Mouse (Mus musculus) heart, embryonic 12.5 days (tissue): Measurements from ENCODE around the gene Slbp. TPM values are rescaled to one million over a fixed set of nuclear protein-coding genes. Genes with fewer than 3 reads are reported as not detected.
A peak's percentile ranks its signal among the peaks of the same experiment; 100 is the strongest.

ENCODE experiments used
- ATAC-seq: fragments of 200-750 bp; cut with Nextera tagmentation; 2 replicates; pipeline ENCODE4 v1.8.0; 2017; ENCODE audit warnings: moderate TSS enrichment, moderate library complexity; ENCODE audit not compliant: insufficient number of reproducible peaks, low FRiP score
- H3K27ac ChIP-seq: fragments of 300-500 bp; sonication (generic); 2 replicates; pipeline ENCODE4 v1.5.1; 2016; ENCODE audit warnings: mild to moderate bottlenecking, moderate library complexity; ENCODE audit not compliant: poor library complexity, severe bottlenecking
- H3K27me3 ChIP-seq: fragments of 300-500 bp; sonication (generic); replicated peaks from 2 replicates; pipeline ENCODE4 v1.6.1; 2016; ENCODE audit warnings: mild to moderate bottlenecking, moderate library complexity
- H3K36me3 ChIP-seq: fragments of 300-500 bp; sonication (generic); 2 replicates; pipeline ENCODE4 v1.6.1; 2016; ENCODE audit warnings: mild to moderate bottlenecking, moderate library complexity
- H3K4me1 ChIP-seq: fragments of 300-500 bp; sonication (generic); replicated peaks from 2 replicates; pipeline ENCODE4 v1.6.1; 2016; ENCODE audit warnings: mild to moderate bottlenecking
- H3K4me2 ChIP-seq: fragments of 300-500 bp; sonication (generic); 2 replicates; pipeline ENCODE4 v1.6.1; 2016; ENCODE audit warnings: mild to moderate bottlenecking, moderate library complexity
- H3K4me3 ChIP-seq: fragments of 300-500 bp; sonication (generic); 2 replicates; pipeline ENCODE4 v1.5.1; 2016; ENCODE audit warnings: mild to moderate bottlenecking
- H3K9ac ChIP-seq: fragments of 300-500 bp; sonication (generic); 2 replicates; pipeline ENCODE4 v1.6.1; 2016; ENCODE audit warnings: mild to moderate bottlenecking, moderate library complexity
- H3K9me3 ChIP-seq: fragments of 300-500 bp; sonication (generic); replicated peaks from 2 replicates; pipeline ENCODE4 v1.6.1; 2016; ENCODE audit warnings: mild to moderate bottlenecking, moderate library complexity
- WGBS: fragments of 180-500 bp; shearing (Covaris S2); methylation state at CpG from one replicate; pipeline ENCODE4 v1.1.7; 2016; 5-methylcytosine and 5-hydroxymethylcytosine counted together
- polyA plus RNA-seq: library from polyadenylated mRNA; unstranded; fragments of >200 nt; fragmentation: Nextera tagmentation; extraction: Ambion mirVana; gene quantifications from 2 replicates; pipeline ENCODE4 v1.2.1, GENCODE M21; 2016

Gene Slbp
- polyA plus RNA-seq, 1 experiment from 2014 or later, result 135 TPM

GRCm38 (mm10) chr5:33627968-33628367, 24.4 kb downstream of the Slbp start:
- ATAC-seq, result no peak
- Histone ChIP-seq H3K27ac (no peak overlapping the region), H3K9me3 (no peaks in the 10 kb centered on the region), H3K9ac (peak overlapping the region; percentile 62; the same call in 1 of the 2 replicates), H3K4me1 (peaks cover 25% of the 10 kb centered on the region), H3K27me3 (no peaks in the 10 kb centered on the region), H3K4me3 (peak overlapping the region; percentile 64), H3K4me2 (peak overlapping the region; percentile 78), H3K36me3 (no peaks in the 10 kb centered on the region)
- WGBS, result 44% methylated on average over 4 of the region's 4 CpGs

- Histone ChIP-seq H3K27ac (no peak overlapping the region), H3K4me2 (no peak overlapping the region), H3K9ac (no peak overlapping the region), H3K27me3 (no peaks in the 10 kb centered on the region), H3K9me3 (no peaks in the 10 kb centered on the region), H3K4me3 (no peak overlapping the region), H3K4me1 (peaks cover 13% of the 10 kb centered on the region), H3K36me3 (no peaks in the 10 kb centered on the region)
- WGBS, result 57% methylated on average over 3 of the region's 3 CpGs
- ATAC-seq, result no peak
Measured at GRCm38 (mm10) chr5:33623766-33624165, 28.6 kb downstream of the Slbp start.

- H3K27ac ChIP-seq, result no peak overlapping the region
- H3K4me3 ChIP-seq, result no peak overlapping the region
- no peak overlapping the region for H3K4me2 ChIP-seq
- no peak overlapping the region for H3K9ac ChIP-seq
- H3K9me3 ChIP-seq, result no peaks in the 10 kb centered on the region
- 93% methylated on average over 2 of the region's 2 CpGs for WGBS
- no peak for ATAC-seq
- peaks cover 7% of the 10 kb centered on the region for H3K4me1 ChIP-seq
- H3K36me3 ChIP-seq, result no peaks in the 10 kb centered on the region
- no peaks in the 10 kb centered on the region for H3K27me3 ChIP-seq
Measured at GRCm38 (mm10) chr5:33622671-33623070, 29.7 kb downstream of the Slbp start.

GRCm38 (mm10) chr5:33614391-33614790, 38.0 kb downstream of the Slbp start:
- 82% methylated on average over 6 of the region's 6 CpGs for WGBS
- no peak for ATAC-seq
- peaks cover 35% of the 10 kb centered on the region for H3K36me3 ChIP-seq

GRCm38 (mm10) chr5:33611795-33612194, 40.6 kb downstream of the Slbp start:
- no peaks in the 10 kb centered on the region for H3K9me3 ChIP-seq
- H3K27ac ChIP-seq, result no peak overlapping the region
- ATAC-seq, result no peak
- no peak overlapping the region for H3K4me2 ChIP-seq
- H3K4me3 ChIP-seq, result no peak overlapping the region
- H3K4me1 ChIP-seq, result peaks cover 5% of the 10 kb centered on the region; the same call in 1 of the 2 replicates
- H3K9ac ChIP-seq, result no peak overlapping the region
- WGBS, result 81% methylated on average over 1 of the region's 1 CpGs
- peaks cover 58% of the 10 kb centered on the region for H3K36me3 ChIP-seq
- H3K27me3 ChIP-seq, result no peaks in the 10 kb centered on the region

More at GRCm38 (mm10) chr5:33614391-33614790, 38.0 kb downstream of the Slbp start:
- Histone ChIP-seq H3K9me3 (no peaks in the 10 kb centered on the region), H3K4me1 (peaks cover 9% of the 10 kb centered on the region; the same call in 1 of the 2 replicates), H3K27ac (no peak overlapping the region), H3K4me3 (no peak overlapping the region), H3K9ac (no peak overlapping the region), H3K4me2 (no peak overlapping the region), H3K27me3 (no peaks in the 10 kb centered on the region)

- Histone ChIP-seq H3K9ac (no peak overlapping the region), H3K9me3 (no peaks in the 10 kb centered on the region), H3K4me1 (no peaks in the 10 kb centered on the region), H3K4me2 (no peak overlapping the region), H3K27me3 (no peaks in the 10 kb centered on the region), H3K4me3 (no peak overlapping the region), H3K36me3 (peaks cover 65% of the 10 kb centered on the region), H3K27ac (no peak overlapping the region)
- no peak for ATAC-seq
- 86% methylated on average over 1 of the region's 1 CpGs for WGBS
Measured at GRCm38 (mm10) chr5:33609226-33609625, 43.1 kb downstream of the Slbp start.

GRCm38 (mm10) chr5:33607434-33607833, 44.9 kb downstream of the Slbp start:
- H3K4me3 ChIP-seq, result no peak overlapping the region
- H3K9me3 ChIP-seq, result no peaks in the 10 kb centered on the region
- H3K4me1 ChIP-seq, result no peaks in the 10 kb centered on the region
- H3K36me3 ChIP-seq, result peaks cover 61% of the 10 kb centered on the region
- ATAC-seq, result no peak
- WGBS, result 96% methylated on average over 15 of the region's 15 CpGs
- no peak overlapping the region for H3K4me2 ChIP-seq
- no peak overlapping the region for H3K9ac ChIP-seq
- H3K27me3 ChIP-seq, result no peaks in the 10 kb centered on the region
- no peak overlapping the region for H3K27ac ChIP-seq

- Histone ChIP-seq H3K4me2 (no peak overlapping the region), H3K9ac (no peak overlapping the region), H3K36me3 (peaks cover 59% of the 10 kb centered on the region), H3K27ac (no peak overlapping the region), H3K4me1 (no peaks in the 10 kb centered on the region), H3K4me3 (no peak overlapping the region), H3K27me3 (no peaks in the 10 kb centered on the region), H3K9me3 (no peaks in the 10 kb centered on the region)
- 83% methylated on average over 7 of the region's 7 CpGs for WGBS
- no peak for ATAC-seq
Measured at GRCm38 (mm10) chr5:33606631-33607030, 45.7 kb downstream of the Slbp start.

GRCm38 (mm10) chr5:33605314-33605713, 47.1 kb downstream of the Slbp start:
- H3K9ac ChIP-seq, result no peak overlapping the region

GRCm38 (mm10) chr5:33593620-33594019, 58.8 kb downstream of the Slbp start:
- ATAC-seq, result no peak
- 37% methylated on average over 2 of the region's 2 CpGs for WGBS
- Histone ChIP-seq H3K9me3 (no peaks in the 10 kb centered on the region), H3K36me3 (peaks cover 11% of the 10 kb centered on the region; the same call in 1 of the 2 replicates), H3K4me3 (no peak overlapping the region), H3K4me2 (no peak overlapping the region), H3K27ac (no peak overlapping the region), H3K9ac (no peak overlapping the region), H3K4me1 (no peaks in the 10 kb centered on the region), H3K27me3 (peaks cover 3% of the 10 kb centered on the region; the same call in 1 of the 2 replicates)

More at GRCm38 (mm10) chr5:33605314-33605713, 47.1 kb downstream of the Slbp start:
- peaks cover 62% of the 10 kb centered on the region for H3K36me3 ChIP-seq
- no peak overlapping the region for H3K4me2 ChIP-seq
- H3K4me3 ChIP-seq, result no peak overlapping the region
- no peak overlapping the region for H3K27ac ChIP-seq
- ATAC-seq, result no peak
- no peaks in the 10 kb centered on the region for H3K9me3 ChIP-seq
- no peaks in the 10 kb centered on the region for H3K27me3 ChIP-seq
- 78% methylated on average over 5 of the region's 5 CpGs for WGBS
- H3K4me1 ChIP-seq, result no peaks in the 10 kb centered on the region

- H3K4me3 ChIP-seq, result no peak overlapping the region
- no peaks in the 10 kb centered on the region for H3K4me1 ChIP-seq
- WGBS, result 67% methylated on average over 5 of the region's 5 CpGs
- peak; percentile 60 for ATAC-seq
- peaks cover 6% of the 10 kb centered on the region; the same call in 1 of the 2 replicates for H3K27me3 ChIP-seq
- H3K27ac ChIP-seq, result no peak overlapping the region
- H3K36me3 ChIP-seq, result no peaks in the 10 kb centered on the region
- no peaks in the 10 kb centered on the region for H3K9me3 ChIP-seq
- no peak overlapping the region for H3K9ac ChIP-seq
- H3K4me2 ChIP-seq, result no peak overlapping the region
Measured at GRCm38 (mm10) chr5:33589221-33589888, 63.0 kb downstream of the Slbp start.

GRCm38 (mm10) chr5:33588066-33588465, 64.3 kb downstream of the Slbp start:
- Histone ChIP-seq H3K4me1 (no peaks in the 10 kb centered on the region), H3K9me3 (no peaks in the 10 kb centered on the region), H3K4me3 (no peak overlapping the region), H3K9ac (no peak overlapping the region), H3K27ac (no peak overlapping the region), H3K4me2 (no peak overlapping the region), H3K36me3 (no peaks in the 10 kb centered on the region), H3K27me3 (peaks cover 6% of the 10 kb centered on the region; the same call in 1 of the 2 replicates)
- ATAC-seq, result no peak
- 76% methylated on average over 3 of the region's 3 CpGs for WGBS
